Mouse (Mus musculus) lung, postnatal 14 days (tissue): ENCODE measurements around the gene Pagr1a.
A peak's percentile ranks its signal among the peaks of the same experiment; 100 is the strongest.

Experiments used
- DNase-seq: peaks from one replicate; pipeline ENCODE4 v3.0.0; 2021

Pagr1a gene

DNA sequence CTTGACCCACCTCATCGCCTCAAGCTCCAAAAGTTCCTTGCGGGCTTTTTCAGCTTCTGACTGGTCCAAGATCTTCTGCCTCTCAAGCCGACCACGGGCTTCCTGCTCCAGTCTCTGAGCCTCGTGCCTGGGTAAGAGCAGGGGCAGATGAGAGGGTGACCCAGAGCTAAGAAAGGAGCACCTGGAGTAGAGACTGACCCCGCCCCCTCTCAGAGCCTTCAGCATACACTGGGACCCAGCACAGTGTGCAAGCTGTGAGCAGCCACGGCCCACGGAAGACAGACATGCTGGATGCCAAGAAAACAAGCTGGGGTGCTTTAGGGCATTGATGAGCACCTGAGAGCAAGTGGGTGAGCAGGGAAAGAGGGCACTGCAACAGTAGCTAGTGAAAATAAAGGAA is 28.3 kb downstream of the Pagr1a start:
- DNase-seq, result no peak

DNA sequence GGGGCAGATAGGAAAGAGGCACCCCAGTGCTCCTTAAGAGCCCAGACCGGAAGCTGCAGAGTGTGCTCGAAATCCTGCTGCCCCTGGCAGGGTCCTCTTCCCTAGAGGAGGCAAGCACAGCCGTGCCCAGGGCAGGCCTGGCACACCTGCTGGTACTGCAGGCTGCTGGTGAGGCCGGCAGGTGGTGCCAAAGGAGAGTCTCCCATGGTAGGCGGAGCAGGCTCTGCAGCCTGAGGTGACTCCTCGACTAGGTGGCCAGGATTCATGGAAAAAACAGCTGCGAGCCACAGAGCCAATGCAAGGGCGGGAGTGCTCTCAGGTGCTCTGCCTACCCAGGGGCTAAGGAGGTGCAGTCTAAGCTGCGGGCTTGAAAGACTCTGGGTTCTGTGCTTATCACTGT is 30.8 kb downstream of the Pagr1a start:
- peak; percentile 49 for DNase-seq

DNA sequence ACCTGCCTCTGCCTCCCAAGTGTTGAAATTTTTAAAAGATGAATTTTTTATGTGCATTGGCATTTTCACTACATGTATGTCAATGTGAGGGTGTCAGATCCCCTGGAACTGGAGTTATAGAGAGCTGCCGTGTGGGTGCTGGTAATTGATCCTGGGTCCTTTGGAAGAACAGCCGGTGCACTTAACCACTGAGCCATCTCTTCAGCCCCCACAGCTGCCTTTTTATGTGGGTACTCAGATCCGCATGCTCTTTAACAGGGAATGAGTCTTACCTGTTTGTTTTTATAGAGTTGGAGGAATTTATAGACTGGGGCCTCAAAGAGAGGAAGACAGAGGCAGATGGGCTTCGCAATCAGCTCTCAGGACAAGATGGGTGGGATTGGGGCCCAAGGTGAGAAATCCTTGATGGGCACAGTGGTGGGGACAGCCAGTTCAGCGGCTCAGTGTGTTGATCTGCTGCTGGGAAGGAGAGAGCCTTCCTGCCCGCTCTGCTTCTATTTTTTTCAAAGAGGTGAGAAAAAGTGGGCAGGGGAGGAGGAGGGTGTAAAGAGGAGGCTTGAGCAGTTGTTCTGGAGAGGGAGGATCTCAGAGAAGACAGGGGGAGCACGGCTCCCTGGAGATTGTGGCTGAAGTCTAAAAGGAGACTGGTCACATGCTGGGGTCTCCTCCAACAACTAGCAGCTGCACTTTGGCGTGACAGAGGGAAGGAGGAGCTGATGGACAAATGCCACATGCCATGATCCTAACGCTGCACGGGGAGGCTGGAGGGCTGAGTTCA is 32.3 kb downstream of the Pagr1a start:
- peak; percentile 32 for DNase-seq

DNA sequence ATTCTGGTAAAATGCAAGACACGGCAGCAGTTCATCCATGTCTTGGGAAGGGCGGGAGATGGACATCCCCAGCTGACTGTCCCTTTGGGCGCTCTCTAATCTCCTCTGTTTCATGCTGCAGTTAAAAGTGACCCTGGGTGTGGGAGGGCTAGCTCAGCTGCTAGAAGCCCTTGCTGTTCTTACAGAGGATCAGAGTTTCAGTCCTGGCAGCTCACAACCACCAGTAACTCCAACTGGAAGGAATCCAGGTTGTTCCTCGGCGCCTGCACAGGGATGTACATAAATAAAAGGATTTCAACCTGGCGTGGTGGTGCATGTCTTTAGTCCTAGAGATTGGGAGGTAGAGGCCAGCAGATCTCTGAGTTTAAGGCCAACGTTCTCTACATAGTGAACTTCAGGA is 34.0 kb downstream of the Pagr1a start:
- DNase-seq, result no peak

- no peak for DNase-seq
Observed at GRCm38 (mm10) chr7:126982054-126982453, 35.1 kb downstream of the Pagr1a start.

DNA sequence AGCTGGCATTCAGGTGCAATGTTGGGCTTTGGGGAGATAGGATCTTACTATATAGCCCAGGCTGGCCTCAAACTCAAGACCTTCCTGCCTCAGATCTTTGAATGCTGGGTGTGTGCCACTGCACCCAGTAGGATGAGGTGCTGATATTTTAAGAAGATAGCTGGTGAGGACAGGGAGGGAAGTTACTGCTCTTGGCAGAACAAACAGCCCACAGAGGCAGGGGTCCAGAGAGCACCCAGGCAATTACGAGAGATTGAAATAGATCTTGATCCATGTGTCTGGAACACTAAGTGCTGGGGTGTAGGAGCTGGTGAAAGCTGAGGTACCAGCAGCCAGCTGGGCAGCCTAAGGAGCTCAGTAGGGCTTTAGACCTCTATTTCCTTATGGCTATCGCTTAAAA is 35.6 kb downstream of the Pagr1a start:
- DNase-seq, result no peak

DNA sequence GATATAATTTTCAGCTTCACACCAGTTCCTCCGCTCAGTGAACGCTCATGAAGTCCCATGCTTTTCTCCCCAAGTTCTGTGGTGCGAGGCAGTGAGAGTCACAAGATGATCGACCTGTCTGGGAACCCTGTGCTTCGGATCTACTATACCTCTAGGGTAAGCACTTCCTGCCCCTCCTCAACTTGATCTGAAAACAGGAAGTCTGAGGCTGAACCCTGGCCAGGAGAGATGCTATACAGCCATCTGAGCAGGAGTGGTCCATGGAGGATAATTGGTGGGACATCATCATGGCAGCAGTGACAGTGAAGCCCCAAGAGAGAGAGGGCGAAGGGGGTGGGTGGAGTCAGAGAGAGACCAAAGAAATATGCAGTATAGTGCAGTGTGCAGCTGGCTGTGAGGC is 38.3 kb downstream of the Pagr1a start:
- DNase-seq, result no peak

- DNase-seq, result peak; percentile 9
Observed at GRCm38 (mm10) chr7:126976878-126977459, 40.2 kb downstream of the Pagr1a start.

DNA sequence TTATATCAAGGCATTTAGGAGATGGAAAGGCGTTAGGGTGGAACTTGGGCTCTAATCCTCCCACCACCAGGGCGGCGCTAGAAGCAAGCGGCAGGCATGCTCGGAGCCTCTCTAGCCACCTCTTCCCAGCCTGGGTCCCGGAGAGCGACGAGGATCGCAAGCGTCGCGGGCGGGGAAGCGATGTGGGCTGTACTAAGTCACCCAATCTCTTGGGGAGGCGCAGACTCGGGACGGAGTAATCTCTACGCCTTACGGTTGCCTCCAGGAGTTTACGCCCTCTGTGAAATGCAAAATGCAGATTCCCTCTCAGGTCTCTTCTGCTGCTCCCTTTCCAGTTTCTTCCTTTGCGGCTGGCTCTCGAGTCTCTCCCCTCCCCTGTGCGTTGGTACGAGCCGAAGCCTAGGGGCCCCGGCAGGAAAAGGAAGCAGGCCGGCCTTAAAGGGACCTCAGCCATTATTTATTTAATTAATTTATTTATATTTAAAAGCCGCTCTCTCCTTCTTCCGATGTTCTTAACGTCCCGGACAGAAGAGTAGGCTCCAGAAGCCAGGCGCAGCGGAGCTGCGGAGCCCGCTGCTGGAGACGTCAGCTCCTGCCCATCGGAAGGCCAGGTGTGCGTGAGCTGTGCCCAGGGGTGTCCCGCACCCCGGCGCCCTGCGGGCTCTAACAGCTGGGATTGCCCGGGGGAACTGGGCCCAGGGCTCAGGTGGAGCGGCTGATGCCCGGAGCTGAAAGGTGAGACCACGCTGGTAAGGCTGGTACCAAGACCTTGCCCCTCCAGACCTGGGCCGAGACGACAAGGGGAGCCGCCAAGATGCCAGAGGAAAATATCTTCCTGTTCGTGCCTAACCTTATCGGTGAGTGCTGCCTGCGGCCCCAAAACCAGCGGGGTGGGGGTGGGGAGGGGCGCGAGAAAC is 40.9 kb downstream of the Pagr1a start, which contains the start of gene Cdiptos:
TSS of gene Cdiptos (minus strand) at position 149 of the 917 bp plus-strand sequence.
- peak; percentile 99 for DNase-seq

DNA sequence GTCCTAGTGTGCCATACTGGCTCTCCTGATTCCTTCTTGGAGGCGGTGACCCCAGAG is 41.4 kb downstream of the Pagr1a start, which contains the start of gene Cdipt:
TSS of gene Cdipt (plus strand) at position 22 of the 57 bp plus-strand sequence.
- no peak for DNase-seq

GRCm38 (mm10) chr7:126975493-126975892 is 41.7 kb downstream of the Pagr1a start:
- DNase-seq, result peak; percentile 7

- no peak for DNase-seq
Observed at GRCm38 (mm10) chr7:126967361-126967760, 49.8 kb downstream of the Pagr1a start.

- no peak for DNase-seq
Observed at GRCm38 (mm10) chr7:126965568-126965967, 51.6 kb downstream of the Pagr1a start.
